Mouse (Mus musculus): ENCODE measurements at regions not wholly inside any gene's neighbourhood (a gene's known extent, or its start where the extent isn't known, plus 50 kb on each side); places are given as distances from the start of the nearest gene placed in this dataset.
A peak's percentile ranks its signal among the peaks of the same experiment; 100 is the strongest.

- ATAC-seq (ENCODE audit: low FRiP score) (0 out of 2 replicates have a peak, but pooled peaks have one; percentile 52), DNase-seq (ENCODE audit: low spot score) (peak; percentile 23)
- no peaks in the 10 kb centered on the region for H3K9me3 ChIP-seq (ENCODE audit: low read length)
- no peak overlapping the region for H3K27ac ChIP-seq (ENCODE audit: low read depth, low read length)
- H3K9ac ChIP-seq (replicated peaks; ENCODE audit: low read length, poor library complexity, severe bottlenecking): no peak overlapping the region
- no peak overlapping the region for H3K4me2 ChIP-seq (ENCODE audit: low read depth, low read length, poor library complexity, severe bottlenecking)
- no peak for TF ChIP-seq CTCF (IDR thresholded peaks at IDR 0.05)
- no peak overlapping the region for H3K4me3 ChIP-seq (ENCODE audit: low read depth, low read length)
- H3K4me1 ChIP-seq (ENCODE audit: insufficient read depth, low read length): no peaks in the 10 kb centered on the region
- H3K27me3 ChIP-seq (ENCODE audit: insufficient read depth, low read length): no peaks in the 10 kb centered on the region
- WGBS: 52% methylated on average over 1 of the region's 1 CpGs
- no peaks in the 10 kb centered on the region for H3K36me3 ChIP-seq (ENCODE audit: insufficient read depth, low read length)
Observed at GRCm38 (mm10) chr17:43169435-43169834, 100.7 kb upstream of the Adgrf1 start.

- no peaks in the 10 kb centered on the region for H3K36me3 ChIP-seq (ENCODE audit: insufficient read depth, low read length)
- DNase-seq (ENCODE audit: low spot score): no peak
- H3K9ac ChIP-seq (replicated peaks; ENCODE audit: low read length, poor library complexity, severe bottlenecking): no peak overlapping the region
- 61% methylated on average over 6 of the region's 6 CpGs for WGBS
- TF ChIP-seq CTCF (IDR thresholded peaks at IDR 0.05): no peak
- H3K27me3 ChIP-seq (ENCODE audit: insufficient read depth, low read length): no peaks in the 10 kb centered on the region
- ATAC-seq (ENCODE audit: low FRiP score): no peak
- no peak overlapping the region for H3K4me2 ChIP-seq (ENCODE audit: low read depth, low read length, poor library complexity, severe bottlenecking)
- no peaks in the 10 kb centered on the region for H3K9me3 ChIP-seq (ENCODE audit: low read length)
- H3K4me3 ChIP-seq (ENCODE audit: low read depth, low read length): no peak overlapping the region
- no peaks in the 10 kb centered on the region for H3K4me1 ChIP-seq (ENCODE audit: insufficient read depth, low read length)
- H3K27ac ChIP-seq (ENCODE audit: low read depth, low read length): no peak overlapping the region
Observed at GRCm38 (mm10) chr17:43172657-43173165, 97.4 kb upstream of the Adgrf1 start.

GRCm38 (mm10) chr17:43174860-43175259 lies 95.3 kb upstream of the Adgrf1 start:
- no peak for DNase-seq (ENCODE audit: low spot score)

GRCm38 (mm10) chr17:43177244-43177643 lies 92.9 kb upstream of the Adgrf1 start:
- Histone ChIP-seq H3K4me3 (ENCODE audit: low read depth, low read length) (no peak overlapping the region), H3K4me1 (ENCODE audit: insufficient read depth, low read length) (no peaks in the 10 kb centered on the region), H3K4me2 (ENCODE audit: low read depth, low read length, poor library complexity, severe bottlenecking) (no peak overlapping the region), H3K36me3 (ENCODE audit: insufficient read depth, low read length) (no peaks in the 10 kb centered on the region), H3K27ac (ENCODE audit: low read depth, low read length) (no peak overlapping the region), H3K9ac (replicated peaks; ENCODE audit: low read length, poor library complexity, severe bottlenecking) (no peak overlapping the region), H3K27me3 (ENCODE audit: insufficient read depth, low read length) (no peaks in the 10 kb centered on the region), H3K9me3 (ENCODE audit: low read length) (no peaks in the 10 kb centered on the region)
- ATAC-seq (ENCODE audit: low FRiP score): no peak
- 70% methylated on average over 1 of the region's 1 CpGs for WGBS
- DNase-seq (ENCODE audit: low spot score): no peak
- TF ChIP-seq CTCF (IDR thresholded peaks at IDR 0.05): no peak

More at GRCm38 (mm10) chr17:43174860-43175259, 95.3 kb upstream of the Adgrf1 start:
- H3K4me1 ChIP-seq (ENCODE audit: insufficient read depth, low read length): no peaks in the 10 kb centered on the region
- no peak overlapping the region for H3K9ac ChIP-seq (replicated peaks; ENCODE audit: low read length, poor library complexity, severe bottlenecking)
- H3K27me3 ChIP-seq (ENCODE audit: insufficient read depth, low read length): no peaks in the 10 kb centered on the region
- no peak for ATAC-seq (ENCODE audit: low FRiP score)
- H3K4me3 ChIP-seq (ENCODE audit: low read depth, low read length): no peak overlapping the region
- no peak overlapping the region for H3K27ac ChIP-seq (ENCODE audit: low read depth, low read length)
- 82% methylated on average over 1 of the region's 1 CpGs for WGBS
- H3K36me3 ChIP-seq (ENCODE audit: insufficient read depth, low read length): no peaks in the 10 kb centered on the region
- TF ChIP-seq CTCF (IDR thresholded peaks at IDR 0.05): no peak
- H3K4me2 ChIP-seq (ENCODE audit: low read depth, low read length, poor library complexity, severe bottlenecking): no peak overlapping the region
- H3K9me3 ChIP-seq (ENCODE audit: low read length): no peaks in the 10 kb centered on the region

- Histone ChIP-seq H3K4me2 (ENCODE audit: low read depth, low read length, poor library complexity, severe bottlenecking) (no peak overlapping the region), H3K27me3 (ENCODE audit: insufficient read depth, low read length) (no peaks in the 10 kb centered on the region), H3K27ac (ENCODE audit: low read depth, low read length) (no peak overlapping the region), H3K36me3 (ENCODE audit: insufficient read depth, low read length) (no peaks in the 10 kb centered on the region), H3K4me1 (ENCODE audit: insufficient read depth, low read length) (no peaks in the 10 kb centered on the region), H3K4me3 (ENCODE audit: low read depth, low read length) (no peak overlapping the region), H3K9ac (replicated peaks; ENCODE audit: low read length, poor library complexity, severe bottlenecking) (no peak overlapping the region), H3K9me3 (ENCODE audit: low read length) (no peaks in the 10 kb centered on the region)
- 61% methylated on average over 2 of the region's 2 CpGs for WGBS
- ATAC-seq (ENCODE audit: low FRiP score): no peak
- DNase-seq (ENCODE audit: low spot score): no peak
- no peak for TF ChIP-seq CTCF (IDR thresholded peaks at IDR 0.05)
Observed at GRCm38 (mm10) chr17:43190016-43190415, 80.1 kb upstream of the Adgrf1 start.

- Histone ChIP-seq H3K36me3 (ENCODE audit: insufficient read depth, low read length) (no peaks in the 10 kb centered on the region), H3K9ac (replicated peaks; ENCODE audit: low read length, poor library complexity, severe bottlenecking) (no peak overlapping the region), H3K4me1 (ENCODE audit: insufficient read depth, low read length) (no peaks in the 10 kb centered on the region), H3K4me2 (ENCODE audit: low read depth, low read length, poor library complexity, severe bottlenecking) (no peak overlapping the region), H3K4me3 (ENCODE audit: low read depth, low read length) (no peak overlapping the region), H3K9me3 (ENCODE audit: low read length) (no peaks in the 10 kb centered on the region), H3K27me3 (ENCODE audit: insufficient read depth, low read length) (no peaks in the 10 kb centered on the region), H3K27ac (ENCODE audit: low read depth, low read length) (no peak overlapping the region)
- DNase-seq (ENCODE audit: low spot score) (no peak), ATAC-seq (ENCODE audit: low FRiP score) (no peak)
- WGBS: 85% methylated on average over 3 of the region's 3 CpGs
- no peak for TF ChIP-seq CTCF (IDR thresholded peaks at IDR 0.05)
Observed at GRCm38 (mm10) chr17:43190853-43191485, 79.2 kb upstream of the Adgrf1 start.
